Mouse (Mus musculus) heart, postnatal 0 days (tissue): Measurements from ENCODE around the gene Tmem79.

Experiments used
- CTCF ChIP-seq: IDR thresholded peaks from 2 replicates; pipeline ENCODE4 v1.5.1; 2016; ENCODE audit warnings: antibody characterized with exemption, control low read depth, low read depth
- EP300 ChIP-seq: IDR thresholded peaks from 2 replicates; pipeline ENCODE4 v1.6.1; 2016; ENCODE audit warnings: antibody characterized with exemption, low read depth

DNA sequence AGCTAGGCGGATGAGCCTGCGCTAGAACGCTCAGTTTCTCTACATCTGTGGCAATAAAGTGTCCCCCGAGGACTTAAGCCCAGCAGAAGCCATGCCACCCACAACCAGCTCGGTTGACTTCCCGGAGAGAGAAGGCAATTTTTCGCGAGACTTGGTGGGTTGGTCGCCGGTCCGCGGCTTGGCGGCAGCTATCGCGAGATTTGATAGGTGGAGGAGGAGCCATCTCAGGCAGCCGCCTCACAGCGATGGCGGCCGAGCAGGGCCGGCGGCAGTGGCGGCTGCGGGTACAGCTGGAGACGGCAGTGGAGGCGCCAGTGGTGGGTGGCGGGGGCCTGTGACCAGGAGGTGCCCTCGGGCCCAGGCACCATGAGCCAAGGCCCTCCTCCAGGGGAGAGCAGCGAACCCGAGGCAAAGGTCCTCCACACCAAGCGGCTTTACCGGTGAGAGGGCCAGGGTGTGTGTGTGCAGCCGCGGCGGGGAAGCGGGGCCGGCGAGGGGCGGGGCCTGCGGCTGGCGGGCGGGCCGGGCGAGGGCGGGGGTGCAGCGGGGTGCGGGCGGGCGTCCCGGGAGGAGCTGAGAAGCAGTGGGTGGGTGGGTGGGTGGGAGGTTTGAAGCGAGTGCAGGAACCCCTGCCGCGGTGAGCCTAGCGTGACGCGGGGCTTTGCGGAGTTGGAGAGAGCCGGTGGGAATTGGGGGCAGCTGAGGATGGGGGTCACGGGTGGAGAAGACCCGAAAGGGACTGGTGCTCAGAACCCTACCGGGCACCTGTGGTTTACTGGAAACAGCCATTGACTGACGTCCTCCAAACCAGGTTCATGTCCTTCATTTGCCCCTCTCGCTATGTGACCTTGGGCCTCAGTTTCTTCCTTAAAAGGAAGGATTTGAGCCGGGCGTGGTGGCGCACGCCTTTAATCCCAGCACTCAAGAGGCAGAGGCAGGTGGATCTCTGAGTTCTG is at the start of gene Tmem79, which contains the start of gene Smg5:
- TF ChIP-seq CTCF, result no peak
- peak; percentile 89 for TF ChIP-seq EP300
